Mouse (Mus musculus) spleen, postnatal 4 days (tissue): Measurements from ENCODE around the gene Sult4a1.

ENCODE experiments used
- DNase-seq, 2 experiments: peaks; one replicate each; pipeline ENCODE4 v3.0.0; 2022; ENCODE audit warnings: low spot score in 2 of 2

The Sult4a1 gene

GRCm38 (mm10) chr15:84096051-84096450 is 9.5 kb downstream of the Sult4a1 start:
- DNase-seq: no peak

DNA sequence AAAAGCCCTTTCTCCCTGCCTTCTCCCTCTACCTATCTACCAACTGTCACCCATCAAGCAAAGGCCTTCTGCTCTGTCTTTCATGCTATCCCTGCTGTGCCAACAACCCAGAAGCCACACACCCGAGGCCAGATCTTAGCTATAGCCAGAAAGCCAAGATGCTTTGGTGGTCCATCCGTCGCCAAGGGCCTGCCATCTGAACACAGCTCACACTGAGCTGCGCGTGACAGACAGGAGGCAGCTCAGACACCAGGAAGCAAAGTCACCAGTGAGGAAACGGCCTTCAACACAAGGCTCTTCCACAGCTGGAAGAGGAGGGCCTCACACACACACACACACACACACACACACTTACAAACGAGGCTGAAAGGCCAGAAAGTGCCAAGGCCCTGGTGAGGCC is 10.6 kb downstream of the Sult4a1 start:
- no peak for DNase-seq

DNA sequence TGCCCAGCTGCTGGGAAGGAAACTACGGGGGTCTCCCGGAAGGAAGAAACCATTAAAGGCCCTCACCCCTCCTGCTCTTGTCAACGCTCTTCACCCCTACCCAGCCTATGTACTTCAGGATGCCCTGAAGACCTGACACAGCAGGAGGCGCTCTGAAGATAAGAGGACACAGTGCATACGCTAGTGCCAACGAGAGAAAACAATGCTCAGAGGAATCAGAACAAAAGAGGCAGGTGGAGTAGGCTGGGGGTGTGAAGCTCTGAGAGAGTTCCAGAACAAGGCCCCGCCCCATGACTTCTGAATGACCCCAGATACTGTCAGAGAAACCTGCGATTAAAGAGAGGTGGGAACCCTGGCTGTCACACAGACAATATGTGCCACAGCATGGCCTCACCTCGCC is 18.8 kb downstream of the Sult4a1 start:
- no peak for DNase-seq

DNA sequence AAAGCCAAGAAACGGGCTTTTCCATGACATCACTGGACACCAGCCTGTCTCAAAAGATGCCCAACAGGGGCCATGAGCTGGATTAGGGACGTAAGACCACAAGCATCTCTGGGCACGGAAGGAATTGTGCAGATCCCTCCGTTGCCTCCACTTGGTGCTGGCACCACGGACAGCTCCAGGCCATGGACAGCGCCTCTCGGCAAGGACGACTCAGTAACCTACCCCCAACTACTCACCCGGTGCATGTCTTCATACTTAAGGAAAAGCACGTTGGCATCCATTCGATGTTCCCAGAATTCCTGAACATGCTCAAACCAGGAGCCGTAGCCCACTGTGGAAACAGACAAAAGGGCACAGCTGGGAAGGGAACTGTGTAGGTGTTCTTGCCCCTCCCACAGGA is 19.2 kb downstream of the Sult4a1 start:
- DNase-seq: no peak

DNA sequence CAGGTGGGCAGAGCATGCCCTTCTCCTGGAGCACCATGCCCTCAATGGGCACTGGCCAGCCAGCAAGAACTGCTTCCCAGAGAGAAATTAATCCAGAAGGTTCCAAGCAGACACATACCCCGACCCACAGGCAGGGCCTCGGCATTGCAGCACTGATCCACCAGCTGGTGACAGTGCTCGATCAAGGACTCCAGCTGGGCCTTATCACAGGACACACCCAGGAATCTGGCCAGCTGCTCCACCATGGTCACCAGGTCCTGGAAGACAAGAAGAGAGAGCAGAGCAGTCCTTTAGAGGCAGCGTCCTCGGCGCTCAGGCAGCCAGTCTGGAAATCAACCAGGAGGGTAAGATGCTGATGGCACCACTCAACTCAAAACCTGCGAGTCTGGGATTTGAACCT is 25.5 kb downstream of the Sult4a1 start:
- DNase-seq: no peak

- DNase-seq: no peak
Observed at GRCm38 (mm10) chr15:84079519-84079918, 26.0 kb downstream of the Sult4a1 start.

- DNase-seq: no peak
Observed at GRCm38 (mm10) chr15:84078667-84079066, 26.9 kb downstream of the Sult4a1 start.

GRCm38 (mm10) chr15:84077151-84077550 is 28.4 kb downstream of the Sult4a1 start:
- no peak for DNase-seq

DNA sequence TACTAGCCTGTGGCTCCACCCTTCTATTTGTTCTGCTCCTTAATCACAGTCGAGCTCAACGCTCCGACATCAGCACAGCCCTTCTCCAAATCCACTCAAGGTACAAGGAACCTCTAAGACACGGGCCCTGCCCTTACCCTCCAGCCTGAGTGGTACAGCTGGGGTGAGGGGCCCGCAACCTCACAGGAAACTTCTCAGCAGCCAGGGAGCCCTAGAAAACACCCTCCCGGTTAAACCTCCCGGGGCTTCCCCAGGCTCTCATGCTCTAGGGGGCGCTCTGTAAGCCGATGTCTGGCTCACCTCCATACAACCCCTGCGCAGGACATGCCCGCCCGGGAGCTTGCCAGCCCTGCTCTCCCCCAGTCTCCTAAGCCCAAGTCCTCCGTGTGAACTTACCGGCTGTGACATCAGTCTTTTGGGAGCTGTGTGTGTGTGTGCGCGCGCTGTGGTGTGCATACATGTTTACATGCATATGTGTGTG is 30.8 kb downstream of the Sult4a1 start:
- DNase-seq: no peak

GRCm38 (mm10) chr15:84073911-84074704 is 31.4 kb downstream of the Sult4a1 start:
- DNase-seq: peak; percentile 32 to 82

DNA sequence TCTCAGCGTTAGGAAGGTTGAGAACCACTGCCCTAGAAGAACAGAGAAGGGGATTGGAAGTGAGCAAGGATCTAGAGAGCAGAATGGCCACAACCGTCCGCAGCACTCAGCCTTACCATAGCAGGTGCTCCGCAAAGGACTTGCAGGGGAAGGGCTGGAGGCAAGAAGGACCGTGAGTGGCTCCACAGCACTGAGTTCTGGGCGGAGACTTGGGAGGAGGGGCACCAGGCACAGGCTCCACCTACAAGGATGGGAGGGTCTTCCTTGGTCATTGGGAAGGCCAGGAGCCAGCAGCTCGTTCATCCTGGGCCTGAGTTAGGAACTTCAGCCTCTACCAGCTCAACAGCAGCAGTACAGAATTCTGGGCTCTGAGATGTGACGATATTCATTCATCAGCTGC is 32.5 kb downstream of the Sult4a1 start:
- DNase-seq: no peak

- peak; percentile 41 to 74 for DNase-seq
Observed at GRCm38 (mm10) chr15:84072226-84072625, 33.3 kb downstream of the Sult4a1 start.

DNA sequence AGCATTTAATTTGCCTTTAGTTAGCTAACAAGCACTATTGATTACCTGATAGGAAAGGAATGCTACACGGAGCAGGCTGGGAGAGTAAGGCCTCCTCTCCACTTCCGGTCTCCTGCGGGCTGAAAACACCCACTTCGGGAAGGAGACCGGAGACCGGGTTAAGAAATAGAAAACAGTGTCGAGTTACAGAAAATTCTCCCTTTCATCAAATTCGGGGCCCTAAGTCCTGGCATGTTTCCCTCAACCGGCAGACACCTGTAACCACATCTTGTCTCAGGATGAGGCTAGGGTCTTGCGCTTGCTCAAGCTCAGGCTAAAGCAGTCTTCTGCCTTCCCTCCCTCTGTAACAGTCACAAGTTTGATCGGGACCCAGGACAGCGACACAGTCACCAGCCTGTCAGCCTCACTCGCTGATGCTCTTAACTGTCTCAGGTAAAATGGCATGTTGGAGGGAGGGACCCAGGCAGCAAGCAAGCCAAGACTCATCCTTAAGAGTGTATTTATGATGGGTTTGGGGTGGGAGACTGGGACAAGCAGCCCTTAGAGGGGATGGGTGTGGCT is 35.4 kb downstream of the Sult4a1 start:
- no peak for DNase-seq

- DNase-seq: no peak
Observed at GRCm38 (mm10) chr15:84069455-84070050, 36.0 kb downstream of the Sult4a1 start.

DNA sequence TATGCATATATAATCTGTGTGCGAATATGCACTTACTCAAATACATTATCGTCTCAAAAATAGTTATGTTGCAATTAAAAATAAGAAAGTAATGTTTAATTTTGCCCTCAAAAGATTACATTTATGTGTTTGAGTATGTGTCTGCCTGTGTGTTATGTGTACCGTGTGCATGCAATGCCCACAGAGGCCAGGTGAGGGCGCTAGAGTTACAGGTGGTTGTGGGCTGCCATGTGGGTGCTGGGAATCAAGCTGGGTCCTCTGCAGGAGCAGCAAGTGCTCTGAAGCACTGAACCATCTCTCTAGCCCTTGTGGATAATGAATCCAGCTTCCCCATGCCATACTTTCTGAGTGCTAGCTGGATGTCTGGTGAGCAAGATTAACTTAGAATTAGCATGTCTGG is 39.9 kb downstream of the Sult4a1 start:
- no peak for DNase-seq

- no peak for DNase-seq
Observed at GRCm38 (mm10) chr15:84065140-84065539, 40.4 kb downstream of the Sult4a1 start, which contains the start of gene Efcab6. Efcab6 (minus strand) TSS chr15:84065379.

DNA sequence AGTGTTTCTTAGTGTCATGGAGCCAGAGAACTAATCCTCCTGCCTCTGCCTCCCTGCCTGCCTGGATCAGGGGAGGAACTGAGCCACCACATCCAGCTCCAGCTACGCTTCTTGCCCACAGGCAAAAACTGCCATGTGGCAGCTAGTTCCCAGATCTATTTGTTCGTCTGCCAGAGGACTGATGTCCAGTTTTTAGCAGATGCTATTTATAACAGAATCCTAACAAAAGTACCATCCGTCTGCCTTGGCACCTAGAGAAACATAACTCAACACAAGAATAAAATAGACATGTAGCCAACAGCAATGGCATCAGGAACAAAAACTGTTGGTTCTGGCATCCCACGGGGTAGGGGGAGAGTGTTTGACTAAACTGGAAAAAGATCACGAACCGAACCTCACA is 46.7 kb downstream of the Sult4a1 start:
- DNase-seq: no peak

DNA sequence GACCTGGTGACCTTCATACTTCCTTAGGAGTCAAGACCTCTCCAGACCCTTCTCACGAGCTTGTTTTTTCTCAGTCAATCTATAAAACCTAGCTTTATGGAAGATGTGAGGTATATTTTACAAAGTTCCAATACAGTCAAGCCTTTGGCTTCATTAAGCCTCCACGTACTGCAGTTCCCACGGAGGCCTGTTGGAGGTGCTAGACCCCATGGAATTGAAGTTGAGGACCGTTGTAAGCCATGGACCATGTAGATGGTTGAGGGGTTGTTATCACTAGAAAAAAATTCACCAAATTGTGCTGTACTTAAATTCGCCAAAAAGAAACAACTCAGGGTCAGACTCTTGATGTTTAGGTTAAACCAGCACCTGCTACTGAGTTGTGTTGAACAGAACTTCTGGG is 49.5 kb downstream of the Sult4a1 start:
- DNase-seq: no peak

GRCm38 (mm10) chr15:84053859-84054258 is 51.7 kb downstream of the Sult4a1 start:
- peak; percentile 34 to 72 for DNase-seq

DNA sequence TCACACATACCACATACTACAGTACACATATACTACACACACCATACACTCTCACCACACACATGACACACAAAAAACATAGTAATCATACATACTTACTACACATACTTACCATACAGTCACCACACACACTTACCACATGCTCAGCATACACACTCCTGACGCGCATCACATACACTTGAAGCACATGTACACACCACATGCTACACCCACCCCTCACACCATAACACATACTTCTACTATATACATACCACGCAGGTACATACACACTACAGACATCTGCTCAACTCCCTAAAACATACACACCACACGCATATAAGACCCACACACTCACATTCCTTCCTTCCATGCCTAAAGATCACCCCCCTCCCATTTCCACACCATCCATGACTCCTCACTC is 52.3 kb downstream of the Sult4a1 start:
- DNase-seq: no peak

- DNase-seq: no peak
Observed at GRCm38 (mm10) chr15:84052390-84052789, 53.2 kb downstream of the Sult4a1 start.

- DNase-seq: no peak
Observed at GRCm38 (mm10) chr15:84049570-84049969, 56.0 kb downstream of the Sult4a1 start.

GRCm38 (mm10) chr15:84045562-84045961 is 60.0 kb downstream of the Sult4a1 start:
- DNase-seq: no peak
